Mouse (Mus musculus) forebrain, embryonic 16.5 days (tissue): Measurements from ENCODE around the gene Ccdc74a. TPM values are rescaled to one million over a fixed set of nuclear protein-coding genes. Genes with fewer than 3 reads are reported as not detected.

Source experiments
- ATAC-seq: fragments of 200-750 bp; cut with Nextera tagmentation; 2 replicates; pipeline ENCODE4 v1.8.0; 2017; ENCODE audit warnings: mild to moderate bottlenecking, moderate library complexity
- H3K27ac ChIP-seq: fragments of 300-500 bp; sonication (generic); 2 replicates; pipeline ENCODE4 v1.5.1; 2014; ENCODE audit warnings: low read length, control low read depth
- H3K27me3 ChIP-seq: fragments of 300-500 bp; sonication (generic); replicated peaks from 2 replicates; pipeline ENCODE4 v1.6.1; 2014; ENCODE audit warnings: low read length; ENCODE audit not compliant: control insufficient read depth, insufficient read depth
- H3K36me3 ChIP-seq: fragments of 300-500 bp; sonication (generic); 2 replicates; pipeline ENCODE4 v1.6.1; 2014; ENCODE audit not compliant: control insufficient read depth, insufficient read depth
- H3K4me1 ChIP-seq: fragments of 300-500 bp; sonication (generic); replicated peaks from 2 replicates; pipeline ENCODE4 v1.6.1; 2014; ENCODE audit warnings: low read length; ENCODE audit not compliant: control insufficient read depth, insufficient read depth
- H3K4me2 ChIP-seq: fragments of 300-500 bp; sonication (generic); 2 replicates; pipeline ENCODE4 v1.6.1; 2014; ENCODE audit warnings: mild to moderate bottlenecking, low read length, control low read depth
- H3K4me3 ChIP-seq: fragments of 300-500 bp; sonication (generic); replicated peaks from 2 replicates; pipeline ENCODE4 v1.5.1; 2014; ENCODE audit warnings: mild to moderate bottlenecking, low read length, control low read depth
- H3K9ac ChIP-seq: fragments of 300-500 bp; sonication (generic); replicated peaks from 2 replicates; pipeline ENCODE4 v1.6.1; 2014; ENCODE audit warnings: low read depth, low read length, control low read depth
- H3K9me3 ChIP-seq: fragments of 300-500 bp; sonication (generic); 2 replicates; pipeline ENCODE4 v1.6.1; 2016; ENCODE audit warnings: low read length; ENCODE audit not compliant: control insufficient read depth
- WGBS: fragments of 180-500 bp; shearing (Covaris S2); extraction: QIAGEN DNeasy Blood & Tissue Kit; methylation state at CpG from one replicate; pipeline ENCODE4 v1.1.7; 2014; 5-methylcytosine and 5-hydroxymethylcytosine counted together
- polyA plus RNA-seq: library from polyadenylated mRNA; unstranded; fragments of >200 nt; fragmentation: Nextera tagmentation; extraction: Ambion mirVana; gene quantifications from 2 replicates; pipeline ENCODE4 v1.2.1, GENCODE M21; 2015

Ccdc74a gene
- polyA plus RNA-seq, 1 experiment from 2014 or later = 7.7 TPM

DNA sequence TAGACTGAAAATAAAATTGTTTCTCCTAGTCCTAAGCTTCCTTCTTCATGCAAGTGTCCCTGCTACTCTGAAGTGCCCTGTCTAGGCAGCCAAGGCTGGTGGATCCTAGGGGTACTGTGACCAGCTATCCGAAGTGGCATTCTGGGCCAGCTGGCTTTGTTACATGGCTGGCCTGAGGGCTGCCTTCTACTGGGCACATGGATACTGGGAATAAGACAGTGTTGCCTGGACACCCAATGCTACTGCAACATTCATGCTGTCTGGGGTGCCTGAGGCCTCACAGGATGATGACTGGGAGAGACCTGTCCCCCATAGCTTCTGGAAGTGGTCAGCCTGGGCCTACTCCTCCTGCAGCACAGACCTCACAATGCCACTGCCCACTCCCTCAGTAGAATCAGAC, 4.4 kb downstream of the Ccdc74a start:
- Histone ChIP-seq H3K27me3 (no peaks in the 10 kb centered on the region), H3K4me2 (no peak overlapping the region), H3K9ac (no peak overlapping the region), H3K4me1 (peaks cover 8% of the 10 kb centered on the region), H3K27ac (no peak overlapping the region), H3K9me3 (no peaks in the 10 kb centered on the region), H3K36me3 (peaks cover 11% of the 10 kb centered on the region), H3K4me3 (no peak overlapping the region)
- WGBS = 91% methylated on average over 1 of the region's 1 CpGs
- ATAC-seq = no peak

DNA sequence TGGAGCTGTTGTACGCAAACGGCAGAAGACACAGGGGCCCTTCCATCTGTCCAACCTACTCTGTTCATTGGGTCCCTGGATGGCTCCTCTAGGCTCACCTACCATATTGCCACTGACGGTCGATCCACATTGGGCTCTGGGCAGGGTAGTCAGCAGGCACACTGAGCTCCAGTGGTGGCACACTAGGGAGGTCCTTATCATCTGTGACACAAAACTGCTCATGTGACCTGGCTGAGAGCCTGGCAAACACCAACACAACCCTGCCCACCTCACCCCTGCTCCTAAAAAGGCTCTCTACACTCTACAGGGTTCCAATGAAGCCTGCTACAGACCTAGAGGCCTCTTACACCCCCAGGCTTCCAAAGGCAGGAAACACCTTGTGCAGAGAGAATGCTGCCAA, 6.3 kb downstream of the Ccdc74a start:
- no peak for ATAC-seq
- Histone ChIP-seq H3K4me1 (no peaks in the 10 kb centered on the region), H3K36me3 (peaks cover 11% of the 10 kb centered on the region), H3K27ac (no peak overlapping the region), H3K27me3 (no peaks in the 10 kb centered on the region), H3K4me2 (no peak overlapping the region), H3K9ac (no peak overlapping the region), H3K9me3 (no peaks in the 10 kb centered on the region), H3K4me3 (no peak overlapping the region)
- 96% methylated on average over 4 of the region's 4 CpGs for WGBS

DNA sequence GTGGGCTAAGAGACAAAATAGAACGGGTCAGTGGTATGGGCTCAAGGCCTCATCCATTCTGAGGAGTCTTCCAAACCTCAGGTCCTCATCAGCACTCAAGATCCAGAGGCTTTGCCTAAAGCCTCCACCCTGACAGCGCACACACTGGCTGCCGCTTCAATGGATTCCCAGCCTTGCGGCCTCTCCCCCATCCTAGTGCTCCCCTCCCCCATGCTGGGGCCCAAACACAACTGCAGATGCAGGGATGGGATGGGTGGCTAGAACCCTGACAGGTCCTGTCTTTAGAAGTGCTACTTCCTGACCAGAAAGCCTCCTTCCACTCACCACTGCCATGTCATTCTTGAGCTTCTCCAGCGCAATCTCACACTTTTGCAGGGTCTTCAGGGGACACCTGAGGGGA, 7.3 kb downstream of the Ccdc74a start:
- H3K36me3 ChIP-seq = peaks cover 13% of the 10 kb centered on the region
- no peaks in the 10 kb centered on the region for H3K4me1 ChIP-seq
- WGBS = 91% methylated on average over 5 of the region's 5 CpGs
- no peaks in the 10 kb centered on the region for H3K9me3 ChIP-seq
- no peaks in the 10 kb centered on the region for H3K27me3 ChIP-seq
- no peak overlapping the region for H3K27ac ChIP-seq
- H3K4me3 ChIP-seq = no peak overlapping the region
- no peak overlapping the region for H3K9ac ChIP-seq
- no peak for ATAC-seq
- no peak overlapping the region for H3K4me2 ChIP-seq

DNA sequence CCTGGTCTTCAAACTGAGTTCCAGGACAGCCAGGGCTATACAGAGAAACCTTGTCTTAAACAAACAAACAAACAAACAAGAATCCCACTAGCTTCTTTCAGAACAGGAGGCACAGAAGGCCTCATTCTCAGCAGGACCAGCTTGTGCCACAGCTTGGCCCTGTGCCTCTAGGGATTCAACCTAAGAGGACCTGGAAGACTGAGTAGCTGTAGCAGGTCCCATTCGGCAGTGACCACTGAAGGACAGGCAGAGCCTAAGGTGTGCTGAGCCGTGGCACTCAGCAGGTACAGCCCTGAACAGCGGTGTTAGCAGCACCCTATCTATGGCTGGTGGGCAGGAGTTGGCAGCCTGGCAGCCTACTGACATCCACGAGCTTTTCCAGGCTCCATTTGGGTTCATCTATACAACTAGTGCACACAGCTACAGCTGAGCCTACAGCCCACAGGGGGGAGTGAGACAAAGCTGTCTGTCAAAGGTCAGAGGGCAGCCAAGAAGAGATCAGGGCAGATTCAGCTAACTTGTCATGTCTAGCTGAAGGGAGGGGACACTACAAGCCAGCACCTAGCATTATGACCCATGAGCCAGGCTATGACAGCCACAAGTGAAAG, 8.0 kb downstream of the Ccdc74a start:
- H3K27me3 ChIP-seq = no peaks in the 10 kb centered on the region

DNA sequence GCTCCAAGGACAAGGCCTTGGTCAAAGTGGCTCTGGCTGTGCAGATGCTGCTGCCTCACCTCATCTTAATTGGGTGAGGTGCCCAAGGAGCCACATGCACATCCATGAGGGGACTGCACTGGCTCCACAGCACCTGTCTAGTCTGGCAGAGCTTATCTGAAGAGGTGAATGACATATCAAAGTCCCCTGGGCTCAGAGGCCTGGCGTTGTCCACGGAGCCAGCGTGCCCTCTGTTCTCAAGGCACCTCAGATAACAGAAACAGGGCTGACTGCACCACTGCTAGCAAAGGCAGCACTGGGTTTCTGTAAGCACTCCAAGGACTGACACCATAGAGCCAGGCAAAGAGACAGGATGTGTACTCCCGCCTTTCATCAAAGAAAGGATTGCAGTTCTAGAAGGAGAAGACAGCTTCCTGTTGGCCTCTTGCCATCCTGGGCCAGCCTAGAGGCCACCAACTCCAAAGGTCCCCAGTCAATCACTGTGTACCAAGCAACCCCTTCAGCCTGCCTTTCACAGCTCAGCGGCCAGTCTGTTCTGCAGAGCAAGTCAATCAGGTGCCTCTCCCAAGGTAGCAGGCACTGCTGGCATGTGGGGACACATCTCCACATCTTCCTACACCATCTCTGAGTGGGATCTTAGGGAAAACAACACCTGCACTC, 10.1 kb downstream of the Ccdc74a start:
- Histone ChIP-seq H3K36me3 (peaks cover 13% of the 10 kb centered on the region), H3K27ac (no peak overlapping the region), H3K27me3 (no peaks in the 10 kb centered on the region), H3K4me2 (no peak overlapping the region), H3K4me1 (no peaks in the 10 kb centered on the region), H3K4me3 (no peak overlapping the region), H3K9ac (no peak overlapping the region), H3K9me3 (no peaks in the 10 kb centered on the region)
- ATAC-seq = no peak
- 95% methylated on average over 5 of the region's 5 CpGs for WGBS

More for the DNA sequence above, 8.0 kb downstream of the Ccdc74a start:
- Histone ChIP-seq H3K27ac (no peak overlapping the region), H3K4me3 (no peak overlapping the region), H3K36me3 (peaks cover 13% of the 10 kb centered on the region), H3K9me3 (no peaks in the 10 kb centered on the region), H3K4me2 (no peak overlapping the region), H3K9ac (no peak overlapping the region), H3K4me1 (no peaks in the 10 kb centered on the region)
- ATAC-seq = no peak
- WGBS = 90% methylated on average over 4 of the region's 4 CpGs

DNA sequence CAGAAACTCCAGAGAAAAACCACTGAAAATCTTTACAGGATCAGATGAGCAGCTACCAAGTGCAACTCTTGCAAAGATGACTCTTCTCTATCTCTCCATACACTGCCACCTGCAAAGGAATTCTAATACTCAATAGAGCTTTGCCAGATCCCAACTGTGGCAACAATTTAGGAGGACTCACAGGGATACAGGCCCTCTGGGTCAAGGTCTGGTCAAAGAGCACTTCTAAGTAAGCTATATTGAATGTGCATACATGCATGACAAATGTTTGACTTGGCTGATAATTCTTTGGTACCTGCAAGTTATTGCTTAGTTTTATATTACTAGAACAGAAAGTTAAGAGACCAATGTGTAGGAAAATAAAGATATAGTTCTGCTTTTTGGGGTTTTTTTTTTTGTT, 19.3 kb downstream of the Ccdc74a start:
- Histone ChIP-seq H3K9me3 (no peaks in the 10 kb centered on the region), H3K4me1 (no peaks in the 10 kb centered on the region), H3K36me3 (peaks cover 10% of the 10 kb centered on the region), H3K4me2 (no peak overlapping the region), H3K27me3 (no peaks in the 10 kb centered on the region), H3K9ac (no peak overlapping the region), H3K4me3 (no peak overlapping the region), H3K27ac (no peak overlapping the region)
- no peak for ATAC-seq

DNA sequence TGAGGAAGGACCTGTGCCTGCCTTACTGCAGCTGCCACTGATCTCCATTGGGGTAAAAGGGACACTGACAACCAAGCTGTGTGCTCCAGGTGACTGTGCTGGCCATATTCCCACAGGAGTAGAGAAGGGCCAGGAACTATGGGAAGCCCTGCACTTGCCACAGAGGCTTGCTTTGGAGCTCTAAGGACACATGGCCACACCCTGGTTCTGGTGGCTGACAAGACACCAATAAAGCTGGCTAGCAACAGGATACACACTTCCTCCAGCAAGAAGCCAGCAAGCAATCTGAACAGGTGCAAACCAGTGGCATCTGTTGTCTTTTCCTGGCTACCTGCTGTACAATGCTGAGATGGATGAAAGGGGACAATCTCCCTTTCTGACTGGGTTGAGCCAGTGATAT, 23.6 kb downstream of the Ccdc74a start:
- H3K9ac ChIP-seq = no peak overlapping the region

DNA sequence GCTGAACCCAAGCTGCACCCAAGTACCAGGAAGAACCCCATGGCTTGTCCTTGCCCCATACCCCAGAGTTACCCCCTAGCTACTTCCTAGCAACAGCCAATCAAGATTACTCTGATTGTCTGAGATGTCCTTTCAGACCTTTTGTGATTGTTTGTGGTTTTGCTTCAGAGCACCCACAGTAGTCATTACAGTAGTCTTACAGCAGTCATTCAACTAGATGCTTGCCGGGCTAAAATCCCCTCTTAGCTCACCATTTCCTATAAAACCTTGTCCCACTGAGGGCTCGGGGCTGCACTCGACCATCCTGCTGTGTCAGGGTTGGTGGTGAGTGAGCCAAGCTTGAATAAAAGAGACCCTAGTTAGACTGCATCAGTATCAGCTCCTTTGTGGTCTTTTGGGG, 48.6 kb downstream of the Ccdc74a start:
- Histone ChIP-seq H3K4me3 (no peak overlapping the region), H3K27me3 (no peaks in the 10 kb centered on the region), H3K9me3 (no peaks in the 10 kb centered on the region), H3K4me2 (no peak overlapping the region), H3K9ac (no peak overlapping the region), H3K4me1 (no peaks in the 10 kb centered on the region), H3K36me3 (peaks cover 18% of the 10 kb centered on the region), H3K27ac (no peak overlapping the region)
- WGBS = 87% methylated on average over 3 of the region's 3 CpGs
- no peak for ATAC-seq

More for the DNA sequence above, 23.6 kb downstream of the Ccdc74a start:
- Histone ChIP-seq H3K27me3 (no peaks in the 10 kb centered on the region), H3K4me3 (no peak overlapping the region), H3K4me1 (no peaks in the 10 kb centered on the region), H3K9me3 (no peaks in the 10 kb centered on the region), H3K27ac (no peak overlapping the region), H3K4me2 (no peak overlapping the region), H3K36me3 (peaks cover 13% of the 10 kb centered on the region)
- ATAC-seq = no peak
